Mouse (Mus musculus): ENCODE data around the gene Tnfsf4.

DNA sequence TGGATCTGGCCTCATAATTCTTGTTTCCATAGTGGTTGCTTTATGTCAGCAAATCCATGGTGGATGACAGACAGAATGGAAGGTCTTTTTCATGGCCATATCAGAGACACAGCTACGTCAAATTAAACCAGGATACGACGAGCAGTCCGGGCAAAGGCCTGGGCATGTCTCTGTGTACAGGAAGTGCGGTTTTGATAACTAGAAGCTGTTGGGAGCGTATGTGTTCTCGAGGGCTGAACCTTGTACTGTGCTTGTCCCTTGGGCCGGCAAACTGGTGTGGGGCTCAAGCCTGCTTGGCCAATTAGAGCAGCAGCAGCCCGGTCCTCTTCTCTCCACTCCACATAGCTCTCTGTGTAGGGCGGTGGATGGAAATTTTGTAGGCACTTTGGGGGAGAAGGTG is 1.1 kb downstream of the Tnfsf4 start:
- TF ChIP-seq CTCF (IDR thresholded peaks at IDR 0.05; ENCODE audit: extremely low read depth, insufficient read depth, insufficient read length, insufficient replicate concordance) = no peak
- TF ChIP-seq POLR2A (IDR thresholded peaks at IDR 0.05; ENCODE audit: low read depth, low read length) = no peak
